Mouse (Mus musculus) heart, adult 8-10 months (tissue): ENCODE results near the gene Pakap. TPM values are rescaled to one million over a fixed set of nuclear protein-coding genes. Genes with fewer than 3 reads are reported as not detected.
A peak's percentile ranks its signal among the peaks of the same experiment; 100 is the strongest.

Source experiments
- DNase-seq: peaks from one replicate; pipeline ENCODE4 v3.0.0; 2022; ENCODE audit warnings: low spot score
- total RNA-seq, 4 experiments: library from RNA; stranded (reverse); gene quantifications; 2 replicates each; pipeline ENCODE4 v1.2.4; 2022

The Pakap gene
- total RNA-seq, 4 experiments from 2014 or later = 29.2 to 44.2 (median 39.5) TPM

- DNase-seq = peak; percentile 91
These were observed 105.3 kb downstream of the Pakap start for GRCm38 (mm10) chr4:57672996-57673906.

- DNase-seq = no peak
These were observed 106.4 kb downstream of the Pakap start for GRCm38 (mm10) chr4:57674351-57674750.

DNA sequence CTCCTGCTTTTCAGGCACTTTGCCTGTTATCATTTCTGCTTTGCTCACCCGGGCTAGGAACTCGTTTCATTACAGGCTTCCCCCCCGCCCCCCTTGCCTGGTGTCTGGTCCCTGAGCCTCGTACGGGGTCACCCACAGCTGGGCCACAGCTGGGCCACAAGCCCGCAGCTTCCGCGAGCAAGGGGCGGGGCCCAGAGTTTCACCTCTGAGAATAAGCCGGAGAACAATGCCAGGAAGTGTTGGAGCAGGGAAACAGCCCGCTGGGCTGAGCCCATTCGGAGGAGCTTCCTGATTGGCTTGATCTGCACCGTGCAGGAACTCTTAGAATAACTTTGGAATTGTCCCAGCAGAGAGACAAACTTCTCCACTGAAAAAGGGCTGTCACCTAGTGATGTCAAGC lies 107.4 kb downstream of the Pakap start:
- DNase-seq = peak; percentile 93

DNA sequence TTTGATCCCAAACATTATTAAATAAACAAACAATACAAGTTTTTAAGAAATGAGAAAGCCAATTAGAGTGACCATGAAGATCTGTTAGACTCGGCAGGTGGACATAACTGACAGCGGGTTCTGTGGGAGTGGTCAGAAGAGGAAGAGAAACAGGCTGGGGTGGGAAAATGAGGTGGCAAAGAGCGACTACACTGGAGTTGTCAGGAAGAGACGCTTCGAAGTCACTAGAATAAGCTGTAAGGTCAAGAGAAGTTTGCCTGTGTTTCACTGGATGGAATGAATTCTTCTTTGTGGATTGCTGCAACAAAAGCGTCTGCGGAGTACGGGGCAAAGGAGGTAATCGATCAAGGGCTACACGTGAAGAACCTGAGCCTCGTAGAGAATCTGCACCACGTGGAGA lies 109.9 kb downstream of the Pakap start:
- DNase-seq = no peak

- DNase-seq = peak; percentile 83
These were observed 111.0 kb downstream of the Pakap start for GRCm38 (mm10) chr4:57678991-57679457.

DNA sequence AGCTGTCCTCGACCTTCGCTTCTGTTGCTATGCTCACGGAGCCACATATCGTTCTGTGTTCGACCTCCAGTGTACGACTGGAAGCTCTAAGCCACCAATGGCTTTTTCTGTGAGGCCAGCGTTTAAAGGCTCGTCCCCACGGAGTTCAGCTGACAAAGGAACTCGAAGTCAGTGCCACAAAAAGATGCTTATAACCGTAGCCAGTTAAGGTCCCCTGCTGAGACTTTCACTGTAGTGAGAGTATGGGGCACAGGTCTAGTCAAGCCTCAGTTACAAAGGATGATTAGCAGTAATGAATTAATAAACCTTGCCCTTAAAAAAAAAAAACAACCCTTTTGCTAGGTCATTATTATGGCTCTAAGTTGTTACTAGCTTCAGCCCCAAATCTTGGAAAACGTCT lies 112.2 kb downstream of the Pakap start:
- DNase-seq = no peak

DNA sequence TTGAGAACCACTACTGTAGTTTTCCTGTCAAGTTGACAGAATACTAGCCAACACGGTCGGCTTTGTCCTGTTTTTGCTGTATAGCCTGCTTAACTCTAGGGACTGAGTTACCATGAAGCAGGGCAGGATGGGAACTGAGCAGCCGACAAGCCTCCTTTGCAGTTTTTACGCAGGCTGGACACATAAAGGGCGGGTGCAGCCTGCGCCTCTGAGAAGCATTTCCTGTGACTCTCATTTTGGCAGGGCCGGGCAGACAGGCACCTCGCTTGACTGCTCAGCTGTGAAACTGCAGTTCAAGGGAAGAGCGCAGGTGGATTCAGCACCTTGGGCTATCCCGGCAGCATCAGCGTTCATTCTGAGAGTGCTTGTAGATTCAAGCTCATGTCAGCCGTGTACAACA lies 113.5 kb downstream of the Pakap start:
- peak; percentile 63 for DNase-seq

- no peak for DNase-seq
These were observed 114.4 kb downstream of the Pakap start for GRCm38 (mm10) chr4:57682341-57682740.

DNA sequence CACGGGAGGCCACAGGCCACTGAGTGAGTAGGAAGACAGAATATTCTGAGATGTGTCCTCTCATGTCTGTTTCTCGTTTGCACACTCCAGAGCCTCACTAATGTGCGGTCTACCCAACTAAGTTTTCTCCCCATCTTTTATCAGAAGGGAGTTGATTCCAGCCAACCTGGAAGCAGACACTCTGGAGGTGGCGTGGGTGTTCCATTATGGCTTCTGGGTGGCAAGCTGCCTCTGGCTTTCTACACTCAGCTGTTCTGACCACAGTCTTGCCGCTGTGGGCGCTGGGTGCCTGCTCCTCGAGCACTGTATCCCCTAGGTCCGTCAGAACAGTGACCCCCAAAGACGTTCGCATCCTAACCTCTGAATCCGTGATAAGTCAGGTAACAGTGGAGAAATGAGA lies 115.0 kb downstream of the Pakap start:
- no peak for DNase-seq

GRCm38 (mm10) chr4:57684676-57685215 lies 116.8 kb downstream of the Pakap start:
- no peak for DNase-seq

GRCm38 (mm10) chr4:57686736-57687135 lies 118.8 kb downstream of the Pakap start:
- no peak for DNase-seq

GRCm38 (mm10) chr4:57687583-57687982 lies 119.6 kb downstream of the Pakap start:
- no peak for DNase-seq

DNA sequence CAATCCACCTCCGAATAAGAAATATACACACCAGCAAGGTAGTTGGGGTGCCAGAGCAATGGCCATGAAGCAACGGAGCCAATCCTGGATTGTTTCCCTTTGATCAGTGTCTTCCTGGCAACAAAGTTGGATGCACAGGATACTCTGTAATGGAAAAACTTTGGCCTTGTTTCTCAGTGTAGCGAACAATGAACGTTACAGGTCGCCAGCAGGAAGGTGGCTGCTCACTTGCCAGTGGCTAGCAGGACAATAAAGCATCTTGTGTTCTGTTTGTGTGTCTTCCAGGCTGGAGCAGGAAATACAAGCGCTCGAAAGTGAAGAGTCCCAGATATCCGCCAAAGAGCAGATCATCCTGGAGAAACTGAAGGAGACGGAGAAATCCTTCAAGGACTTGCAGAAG lies 120.2 kb downstream of the Pakap start:
- peak; percentile 55 for DNase-seq

- peak; percentile 29 for DNase-seq
These were observed 122.0 kb downstream of the Pakap start for GRCm38 (mm10) chr4:57690001-57690400.

DNA sequence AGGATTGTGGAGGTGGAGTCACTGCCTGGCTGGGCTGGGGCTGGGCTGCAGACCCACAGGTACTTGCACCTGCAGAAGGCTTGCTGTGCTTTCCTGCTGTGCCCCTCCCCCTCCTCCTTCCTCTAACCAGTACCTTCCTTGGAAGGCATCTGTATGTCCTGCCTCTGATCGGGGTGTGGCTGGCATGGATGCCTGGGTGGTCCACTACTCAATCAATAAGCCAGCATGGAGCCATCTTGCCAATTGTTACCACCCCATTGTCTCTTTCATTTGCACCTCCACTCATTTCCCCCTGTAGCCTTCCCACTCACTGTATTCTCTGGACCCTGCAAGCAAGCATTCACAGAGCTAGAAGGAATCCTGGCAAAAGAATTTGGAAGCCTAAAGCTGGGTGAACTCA lies 122.8 kb downstream of the Pakap start:
- DNase-seq = no peak

- peak; percentile 29 for DNase-seq
These were observed 126.6 kb downstream of the Pakap start for GRCm38 (mm10) chr4:57694356-57695136.

GRCm38 (mm10) chr4:57696955-57697354 lies 129.0 kb downstream of the Pakap start:
- DNase-seq = no peak

DNA sequence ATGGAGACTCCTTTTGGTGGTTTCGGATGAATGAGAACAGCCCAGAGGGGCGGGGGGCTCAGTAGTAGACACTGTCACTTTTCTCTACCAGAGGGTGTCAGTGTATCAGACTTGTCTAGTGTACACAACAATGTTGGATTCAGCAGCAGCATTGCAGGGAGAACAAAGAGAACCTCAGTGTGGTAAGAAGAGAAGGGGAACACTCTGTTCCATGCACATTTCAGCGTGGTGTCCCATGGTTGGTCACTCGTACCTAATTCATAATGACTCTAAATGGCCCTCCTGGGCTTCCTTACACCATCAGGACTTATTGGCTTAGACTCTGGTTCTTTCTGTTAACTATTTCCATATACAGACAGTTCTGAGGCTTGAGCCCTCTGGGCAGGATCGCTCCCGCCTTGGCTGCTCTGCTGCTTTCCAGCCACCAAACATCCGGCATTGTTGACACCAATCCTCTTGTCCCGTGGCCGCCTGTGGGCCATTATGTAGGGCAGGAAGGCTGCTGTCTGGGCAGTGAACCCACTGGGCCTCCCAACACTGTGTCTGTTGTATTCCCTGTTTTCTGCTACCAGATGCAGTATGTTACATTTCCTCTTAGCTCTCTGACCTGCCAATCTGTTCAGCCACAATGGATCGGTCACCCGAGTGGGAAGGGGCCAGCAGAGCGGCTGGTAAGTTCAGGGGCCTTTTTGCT lies 130.1 kb downstream of the Pakap start:
- DNase-seq = no peak

GRCm38 (mm10) chr4:57701576-57701975 lies 133.6 kb downstream of the Pakap start:
- DNase-seq = no peak

DNA sequence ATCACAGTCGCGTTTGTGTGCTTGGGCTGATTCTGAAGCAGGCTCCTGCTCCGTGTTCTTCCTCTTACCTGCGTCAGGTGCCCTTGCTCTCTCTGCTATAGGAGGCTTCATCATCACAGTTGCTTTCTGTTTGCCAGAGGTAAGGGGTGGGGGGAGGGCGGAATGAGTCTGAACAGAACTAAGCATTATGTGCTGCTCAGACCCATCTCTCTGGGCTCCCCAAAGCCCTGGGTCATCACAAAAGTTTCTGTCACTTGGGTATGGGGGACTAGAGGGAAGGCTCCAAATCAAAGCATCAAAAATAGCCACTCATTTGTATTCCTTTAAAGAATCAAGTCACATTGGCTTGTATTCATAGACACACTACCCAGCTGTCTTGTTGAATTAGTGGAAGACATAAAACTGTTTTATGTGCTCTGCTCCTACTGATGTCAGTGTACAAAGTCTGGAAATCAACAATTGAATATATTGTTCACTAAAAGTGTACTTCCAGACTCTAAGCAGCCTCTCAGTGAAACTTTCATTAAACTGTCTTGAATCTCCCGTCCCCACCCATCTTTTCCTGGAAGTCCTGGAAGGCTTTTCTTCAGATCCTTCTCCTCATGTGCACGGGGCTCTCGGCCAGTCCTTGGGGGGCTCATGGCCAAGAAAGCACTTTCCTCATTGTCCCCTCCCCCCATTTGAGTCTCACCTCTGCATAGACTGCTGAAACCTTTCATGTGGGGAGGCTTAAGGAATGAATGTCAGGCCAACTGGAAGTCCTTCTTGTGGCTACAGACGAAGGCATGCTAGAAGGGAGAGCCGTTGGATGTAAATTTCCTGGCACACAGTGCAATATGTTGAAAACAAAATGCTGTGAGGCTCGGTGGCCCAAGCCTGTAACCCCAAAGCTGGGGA lies 135.8 kb downstream of the Pakap start:
- DNase-seq = no peak

- DNase-seq = no peak
These were observed 136.6 kb downstream of the Pakap start for GRCm38 (mm10) chr4:57704575-57704974.
